Mouse (Mus musculus) bone marrow, adult 2 months (tissue): ENCODE data around the gene Rbp3. TPM values are rescaled to one million over a fixed set of nuclear protein-coding genes. Genes with fewer than 3 reads are reported as not detected.

Experiments
- H3K27ac ChIP-seq: fragments of 200-500 bp; 2 replicates; pipeline ENCODE4 v1.5.1; 2012; ENCODE audit warnings: low read depth, mild to moderate bottlenecking, control low read depth, inconsistent platforms, low read length; ENCODE audit not compliant: control insufficient read depth, poor library complexity, insufficient read depth
- H3K4me1 ChIP-seq: fragments of 200-500 bp; 2 replicates; pipeline ENCODE4 v1.6.1; 2011; ENCODE audit warnings: low read length; ENCODE audit not compliant: control insufficient read depth, insufficient read depth
- H3K4me3 ChIP-seq: fragments of 200-500 bp; replicated peaks from 2 replicates; pipeline ENCODE3; 2011; ENCODE audit warnings: mild to moderate bottlenecking, low read depth, low read length, control low read depth; ENCODE audit not compliant: control insufficient read depth
- CTCF ChIP-seq: fragments of 200-500 bp; IDR thresholded peaks from 2 replicates; pipeline ENCODE4 v1.5.1; 2011; ENCODE audit warnings: low read length, control low read depth; ENCODE audit not compliant: control insufficient read depth, insufficient read depth
- POLR2A ChIP-seq: fragments of 200-500 bp; IDR thresholded peaks from 2 replicates; pipeline ENCODE4 v1.6.1; 2011; ENCODE audit warnings: low read depth, mild to moderate bottlenecking, control low read depth, low read length, borderline replicate concordance; ENCODE audit not compliant: control insufficient read depth
- WGBS: fragments of 180-500 bp; shearing (Covaris S2); methylation state at CpG from one replicate; pipeline ENCODE4 v1.1.7; 2018; 5-methylcytosine and 5-hydroxymethylcytosine counted together
- polyA plus RNA-seq: library from polyadenylated mRNA; stranded (reverse); fragments of >200 nt; gene quantifications from 2 replicates; pipeline ENCODE4 v1.2.4, GENCODE M21; 2011; ENCODE audit warnings: low replicate concordance; ENCODE audit not compliant: missing spikeins, insufficient read depth, insufficient read length

Rbp3 gene
- not detected in 2 replicates for polyA plus RNA-seq

DNA sequence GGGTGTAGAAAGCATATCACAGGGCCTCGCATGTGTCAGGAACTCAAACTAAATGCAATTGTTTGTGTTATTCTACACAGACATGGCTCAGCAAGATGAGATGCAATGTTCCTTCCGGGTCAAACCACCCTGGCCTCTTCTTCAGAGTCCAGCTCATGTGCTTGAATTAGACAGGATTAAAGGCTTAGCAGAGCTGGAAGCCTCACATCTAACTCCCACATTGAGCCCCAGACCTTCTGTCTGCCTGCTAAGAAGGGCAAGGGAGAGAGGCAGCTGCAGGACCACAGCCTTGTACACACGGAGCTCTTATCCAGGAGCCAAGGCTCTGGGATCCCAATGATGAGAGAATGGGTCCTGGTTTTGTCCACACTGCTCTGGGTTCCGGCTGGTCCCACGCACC lies at the start of gene Rbp3:
Rbp3 (plus strand) TSS at position 243 of the 400 bp plus-strand sequence.
- H3K4me3 ChIP-seq, result no peak within 1 kb of the TSS
- no peaks in the 10 kb centered on the region for H3K4me1 ChIP-seq
- TF ChIP-seq POLR2A (no peak), CTCF (no peak)
- no peak within 1 kb of the TSS for H3K27ac ChIP-seq
- 81% methylated on average over 5 of the region's 5 CpGs for WGBS

DNA sequence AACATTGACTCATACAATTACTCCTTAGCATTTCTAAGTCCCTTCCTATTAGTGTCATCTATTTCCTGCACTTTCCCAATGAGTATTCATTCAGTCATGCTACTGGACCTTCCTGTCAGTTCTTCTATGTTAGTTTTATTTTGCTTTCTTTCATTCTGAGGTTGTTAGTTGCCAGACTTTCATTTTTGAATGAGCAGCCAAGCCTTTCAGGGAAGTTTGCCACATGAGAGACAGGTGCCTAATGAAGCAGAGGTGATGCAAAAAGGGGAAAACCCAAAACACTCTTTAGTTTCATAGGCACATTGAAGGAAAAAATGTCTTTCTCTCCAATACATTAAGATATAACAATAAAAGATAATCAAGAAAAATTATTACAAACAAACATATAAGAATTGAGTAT lies 49.0 kb upstream of the Rbp3 start:
- no peaks in the 10 kb centered on the region for H3K4me1 ChIP-seq
- no peak overlapping the region for H3K27ac ChIP-seq
- no peak overlapping the region for H3K4me3 ChIP-seq
- TF ChIP-seq CTCF (no peak), POLR2A (no peak)

DNA sequence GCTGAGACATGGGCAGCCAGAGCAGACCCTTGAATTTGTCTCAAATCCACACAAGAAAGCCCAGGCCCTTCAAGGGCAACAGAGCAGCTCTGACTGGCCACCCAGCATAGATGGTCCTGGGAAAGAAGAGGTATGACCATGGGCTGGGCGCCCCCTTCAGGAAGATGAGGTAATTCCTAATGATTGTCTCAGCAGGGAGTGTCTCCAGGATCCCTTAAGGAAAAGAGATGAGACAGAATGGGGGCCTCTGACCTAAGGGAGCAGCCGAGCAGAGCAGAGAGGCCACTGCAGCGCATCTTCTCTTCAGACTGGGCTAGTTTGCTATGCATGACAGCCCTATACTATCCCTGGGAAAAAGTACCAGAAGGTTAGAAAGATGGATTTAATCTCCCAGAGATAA lies 40.1 kb upstream of the Rbp3 start:
- 35% methylated on average over 3 of the region's 3 CpGs for WGBS

DNA sequence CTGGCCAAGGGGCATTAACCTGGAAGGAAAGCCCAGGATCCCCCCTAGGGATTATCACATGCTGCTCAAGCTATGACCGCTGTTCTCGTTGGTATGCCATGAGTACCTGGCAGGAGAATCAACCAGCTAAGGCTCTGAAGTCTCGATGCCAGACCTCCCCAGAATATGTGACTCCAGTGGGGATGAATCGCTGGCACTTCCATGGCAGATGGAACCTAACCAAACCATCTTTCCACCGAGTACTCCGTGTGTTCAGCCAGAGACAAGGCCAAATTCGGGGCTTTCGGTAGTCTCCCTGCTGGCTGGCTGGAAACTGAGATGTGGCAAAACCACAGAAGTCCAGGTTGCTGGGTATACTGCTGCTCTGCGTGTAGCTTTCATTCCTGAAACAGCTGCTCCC lies 39.6 kb upstream of the Rbp3 start:
- no peaks in the 10 kb centered on the region for H3K4me1 ChIP-seq
- WGBS, result 76% methylated on average over 9 of the region's 9 CpGs
- no peak overlapping the region for H3K27ac ChIP-seq
- no peak overlapping the region for H3K4me3 ChIP-seq
- no peak for TF ChIP-seq POLR2A
- no peak for TF ChIP-seq CTCF

More for the DNA sequence above, 40.1 kb upstream of the Rbp3 start:
- TF ChIP-seq CTCF (no peak), POLR2A (no peak)
- Histone ChIP-seq H3K4me3 (no peak overlapping the region), H3K4me1 (no peaks in the 10 kb centered on the region), H3K27ac (no peak overlapping the region)

DNA sequence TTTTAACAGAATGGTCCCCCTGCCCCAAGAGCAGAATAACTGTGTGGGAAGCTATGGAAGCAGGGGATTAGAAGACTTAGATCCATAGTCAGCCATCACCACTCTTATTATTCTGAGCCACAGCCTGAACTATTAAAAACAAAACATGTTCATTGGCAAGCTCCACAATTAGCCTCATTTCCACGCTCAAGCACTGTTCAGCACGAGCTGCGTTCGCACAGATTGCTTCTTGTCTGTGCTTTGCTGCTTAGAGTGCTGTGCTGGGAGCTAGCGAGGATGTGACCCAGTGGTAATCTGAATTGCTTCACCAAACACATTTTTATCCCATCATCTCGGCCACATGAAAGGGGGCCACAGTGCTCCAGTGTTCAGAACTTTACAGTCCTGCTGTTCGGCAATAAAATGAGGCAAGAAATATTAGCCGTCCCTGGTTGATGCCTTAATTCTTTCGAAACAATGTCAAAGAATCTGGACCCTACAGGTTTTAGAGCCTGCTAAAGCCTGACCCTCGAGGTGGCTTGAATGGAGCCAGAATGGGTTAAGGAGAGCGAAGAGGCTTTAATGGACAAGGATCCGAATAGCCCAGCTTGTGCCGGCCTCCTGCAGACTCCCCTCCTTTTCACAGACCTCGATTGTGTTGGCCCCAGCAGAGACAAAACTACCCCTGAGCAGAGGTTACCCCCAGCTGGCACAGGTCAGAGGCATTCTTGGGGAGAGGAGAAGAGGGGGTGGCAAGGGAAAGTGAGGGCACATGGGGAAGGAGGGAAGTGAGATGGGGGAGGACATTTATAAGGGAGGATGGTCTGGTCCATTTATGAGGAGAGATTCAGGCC lies 32.9 kb upstream of the Rbp3 start:
- no peaks in the 10 kb centered on the region for H3K4me1 ChIP-seq
- 50% methylated on average over 14 of the region's 14 CpGs for WGBS
- no peak overlapping the region for H3K27ac ChIP-seq
- TF ChIP-seq POLR2A (no peak), CTCF (no peak)
- no peak overlapping the region for H3K4me3 ChIP-seq

DNA sequence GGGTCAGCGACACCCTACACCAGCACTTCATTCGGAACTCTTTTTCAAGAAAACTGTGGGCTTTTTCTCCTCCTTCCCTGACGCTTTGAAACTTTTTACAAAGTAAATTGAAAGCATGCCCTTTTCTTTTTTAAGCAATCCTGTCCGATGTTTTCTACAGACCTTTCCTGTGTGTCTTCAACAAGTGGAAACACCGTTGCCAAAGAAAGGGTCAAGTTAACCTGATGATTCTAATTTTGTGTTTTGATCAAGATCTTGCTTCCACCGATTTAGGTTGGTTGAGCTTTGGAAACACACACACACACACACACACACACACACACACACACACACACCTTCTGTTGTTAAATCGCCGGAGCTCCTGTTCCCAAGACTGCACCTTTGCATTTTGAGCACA lies 31.0 kb upstream of the Rbp3 start:
- TF ChIP-seq POLR2A (no peak), CTCF (no peak)
- Histone ChIP-seq H3K4me3 (no peak overlapping the region), H3K4me1 (no peaks in the 10 kb centered on the region), H3K27ac (no peak overlapping the region; the same call in 1 of the 2 replicates)
- WGBS, result 15% methylated on average over 8 of the region's 8 CpGs

DNA sequence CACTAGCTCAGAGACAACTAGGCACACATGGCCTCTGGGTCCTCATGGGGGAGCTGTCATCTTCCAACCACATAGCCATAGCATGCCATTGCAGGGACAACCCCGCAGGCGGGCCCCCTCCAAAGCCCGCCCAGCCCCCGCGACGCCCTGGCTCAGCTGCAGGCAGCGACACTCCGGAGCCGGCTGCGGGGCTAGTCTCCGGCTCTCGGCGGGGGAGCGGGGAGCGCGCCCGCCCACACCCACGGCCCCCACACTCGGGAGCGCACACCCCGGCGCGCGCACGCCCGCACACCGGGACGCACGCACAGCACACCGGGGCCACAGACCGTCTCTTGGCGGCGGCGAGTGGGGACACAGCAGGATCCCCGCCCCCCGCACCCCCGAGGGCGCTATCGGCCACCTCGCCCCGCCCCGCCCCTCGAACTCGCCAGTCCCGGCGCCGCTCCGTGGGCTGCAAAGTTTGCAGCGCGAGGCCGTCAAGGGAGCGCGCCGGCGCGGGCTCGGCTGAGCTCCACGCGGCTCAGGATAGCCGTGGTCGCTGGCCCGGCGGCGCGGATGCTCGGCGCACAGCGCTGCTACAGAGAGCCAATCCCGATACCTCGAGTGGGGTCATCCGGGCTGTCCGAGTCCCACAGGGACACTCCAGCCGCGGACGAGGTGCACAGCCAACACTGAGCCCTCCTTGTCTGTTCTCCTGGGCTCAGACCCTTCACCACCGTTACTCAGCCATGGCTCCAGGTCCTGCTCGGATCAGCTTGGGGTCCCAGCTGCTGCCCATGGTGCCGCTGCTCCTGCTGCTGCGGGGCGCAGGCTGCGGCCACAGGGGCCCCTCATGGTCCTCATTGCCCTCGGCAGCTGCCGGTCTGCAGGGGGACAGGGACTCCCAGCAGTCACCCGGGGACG lies 30.4 kb upstream of the Rbp3 start, which contains the start of gene Gdf10:
Gdf10 (plus strand) TSS at position 420 of the 903 bp plus-strand sequence.
- H3K27ac ChIP-seq, result no peak within 1 kb of the TSS; the same call in 1 of the 2 replicates
- TF ChIP-seq CTCF (no peak), POLR2A (no peak)
- H3K4me1 ChIP-seq, result no peaks in the 10 kb centered on the region
- 2% methylated on average over 78 of the region's 85 CpGs for WGBS
- no peak within 1 kb of the TSS for H3K4me3 ChIP-seq

DNA sequence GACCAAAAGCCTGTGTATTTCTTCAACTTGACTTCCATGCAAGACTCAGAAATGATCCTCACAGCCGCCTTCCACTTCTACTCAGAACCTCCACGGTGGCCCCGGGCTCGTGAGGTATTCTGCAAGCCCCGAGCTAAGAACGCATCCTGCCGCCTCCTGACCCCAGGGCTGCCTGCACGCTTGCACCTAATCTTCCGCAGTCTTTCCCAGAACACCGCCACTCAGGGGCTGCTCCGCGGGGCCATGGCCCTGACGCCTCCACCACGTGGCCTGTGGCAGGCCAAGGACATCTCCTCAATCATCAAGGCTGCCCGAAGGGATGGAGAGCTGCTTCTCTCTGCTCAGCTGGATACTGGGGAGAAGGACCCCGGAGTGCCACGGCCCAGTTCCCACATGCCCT lies 21.9 kb upstream of the Rbp3 start:
- no peaks in the 10 kb centered on the region for H3K4me1 ChIP-seq
- H3K27ac ChIP-seq, result no peak overlapping the region
- WGBS, result 47% methylated on average over 17 of the region's 17 CpGs
- TF ChIP-seq CTCF (no peak), POLR2A (no peak)
- no peak overlapping the region for H3K4me3 ChIP-seq
